Mouse (Mus musculus) forebrain, embryonic 10.5 days (tissue): ENCODE results near the gene Cacna1d. TPM values are rescaled to one million over a fixed set of nuclear protein-coding genes. Genes with fewer than 3 reads are reported as not detected.

ENCODE experiments used
- DNase-seq: peaks from one replicate; pipeline ENCODE4 v3.0.0-alpha.2; 2017; ENCODE audit warnings: low spot score; ENCODE audit errors: extremely low spot score
- H3K27ac ChIP-seq: fragments of 300-500 bp; sonication (generic); 2 replicates; pipeline ENCODE4 v1.5.1; 2016; ENCODE audit warnings: mild to moderate bottlenecking
- H3K27me3 ChIP-seq: fragments of 300-500 bp; sonication (generic); 2 replicates; pipeline ENCODE4 v1.6.1; 2016; ENCODE audit warnings: mild to moderate bottlenecking; ENCODE audit not compliant: poor library complexity, severe bottlenecking
- H3K36me3 ChIP-seq: fragments of 300-500 bp; sonication (generic); replicated peaks from 2 replicates; pipeline ENCODE4 v1.6.1; 2016; ENCODE audit warnings: mild to moderate bottlenecking, moderate library complexity
- H3K4me1 ChIP-seq: fragments of 300-500 bp; sonication (generic); 2 replicates; pipeline ENCODE4 v1.6.1; 2016
- H3K4me3 ChIP-seq: fragments of 300-500 bp; sonication (generic); 2 replicates; pipeline ENCODE4 v1.5.1; 2016; ENCODE audit warnings: mild to moderate bottlenecking, moderate library complexity
- H3K9me3 ChIP-seq: fragments of 300-500 bp; sonication (generic); 2 replicates; pipeline ENCODE4 v1.6.1; 2016; ENCODE audit warnings: mild to moderate bottlenecking, moderate library complexity
- WGBS: fragments of 180-500 bp; shearing (Covaris S2); methylation state at CpG from one replicate; pipeline ENCODE4 v1.1.7; 2016; 5-methylcytosine and 5-hydroxymethylcytosine counted together
- polyA plus RNA-seq: library from polyadenylated mRNA; unstranded; fragments of >200 nt; fragmentation: Nextera tagmentation; extraction: Ambion mirVana; gene quantifications from 2 replicates; pipeline ENCODE4 v1.2.1, GENCODE M21; 2016

The Cacna1d gene
- polyA plus RNA-seq, 1 experiment from 2014 or later, result 1.3 TPM

DNA sequence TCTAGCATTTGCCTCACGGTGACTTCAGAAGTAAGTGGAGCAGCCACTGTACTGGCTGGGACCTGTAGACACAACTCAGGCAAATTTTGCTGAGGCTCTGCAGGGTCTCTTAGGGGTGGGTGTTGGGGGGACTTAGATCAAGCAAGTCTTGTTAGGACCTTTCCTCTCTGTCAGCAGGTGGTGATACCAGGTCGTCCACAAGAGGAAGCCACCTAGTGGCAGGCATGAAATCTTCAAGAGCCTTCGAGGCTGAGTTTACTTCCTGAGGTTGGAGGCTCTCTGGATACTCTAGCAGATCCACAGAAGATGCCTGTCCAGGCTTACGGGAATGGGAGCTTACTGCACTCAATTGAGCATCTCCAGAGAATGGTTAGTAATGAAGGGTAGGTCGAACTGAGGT, 394.0 kb downstream of the Cacna1d start:
- no peaks in the 10 kb centered on the region for H3K36me3 ChIP-seq
- no peaks in the 10 kb centered on the region for H3K4me1 ChIP-seq
- no peaks in the 10 kb centered on the region for H3K27me3 ChIP-seq
- no peak overlapping the region for H3K4me3 ChIP-seq
- DNase-seq, result no peak
- no peak overlapping the region for H3K27ac ChIP-seq
- H3K9me3 ChIP-seq, result no peaks in the 10 kb centered on the region
- 63% methylated on average over 5 of the region's 5 CpGs for WGBS

- no peak overlapping the region for H3K4me3 ChIP-seq
- no peaks in the 10 kb centered on the region for H3K9me3 ChIP-seq
- no peaks in the 10 kb centered on the region for H3K4me1 ChIP-seq
- 87% methylated on average over 4 of the region's 4 CpGs for WGBS
- no peak for DNase-seq
- H3K27ac ChIP-seq, result no peak overlapping the region
- no peaks in the 10 kb centered on the region for H3K36me3 ChIP-seq
- H3K27me3 ChIP-seq, result no peaks in the 10 kb centered on the region
These were observed 398.8 kb downstream of the Cacna1d start for GRCm38 (mm10) chr14:30092426-30092825.

- Histone ChIP-seq H3K36me3 (no peaks in the 10 kb centered on the region), H3K4me3 (no peak overlapping the region), H3K9me3 (no peaks in the 10 kb centered on the region), H3K27me3 (no peaks in the 10 kb centered on the region), H3K27ac (no peak overlapping the region), H3K4me1 (no peaks in the 10 kb centered on the region)
- no peak for DNase-seq
- WGBS, result 85% methylated on average over 2 of the region's 2 CpGs
These were observed 399.2 kb downstream of the Cacna1d start for GRCm38 (mm10) chr14:30092021-30092420.

- Histone ChIP-seq H3K36me3 (no peaks in the 10 kb centered on the region), H3K4me3 (no peak overlapping the region), H3K27me3 (no peaks in the 10 kb centered on the region), H3K27ac (no peak overlapping the region), H3K4me1 (no peaks in the 10 kb centered on the region), H3K9me3 (no peaks in the 10 kb centered on the region)
- no peak for DNase-seq
- 85% methylated on average over 4 of the region's 4 CpGs for WGBS
These were observed 411.5 kb downstream of the Cacna1d start for GRCm38 (mm10) chr14:30079729-30080128.

DNA sequence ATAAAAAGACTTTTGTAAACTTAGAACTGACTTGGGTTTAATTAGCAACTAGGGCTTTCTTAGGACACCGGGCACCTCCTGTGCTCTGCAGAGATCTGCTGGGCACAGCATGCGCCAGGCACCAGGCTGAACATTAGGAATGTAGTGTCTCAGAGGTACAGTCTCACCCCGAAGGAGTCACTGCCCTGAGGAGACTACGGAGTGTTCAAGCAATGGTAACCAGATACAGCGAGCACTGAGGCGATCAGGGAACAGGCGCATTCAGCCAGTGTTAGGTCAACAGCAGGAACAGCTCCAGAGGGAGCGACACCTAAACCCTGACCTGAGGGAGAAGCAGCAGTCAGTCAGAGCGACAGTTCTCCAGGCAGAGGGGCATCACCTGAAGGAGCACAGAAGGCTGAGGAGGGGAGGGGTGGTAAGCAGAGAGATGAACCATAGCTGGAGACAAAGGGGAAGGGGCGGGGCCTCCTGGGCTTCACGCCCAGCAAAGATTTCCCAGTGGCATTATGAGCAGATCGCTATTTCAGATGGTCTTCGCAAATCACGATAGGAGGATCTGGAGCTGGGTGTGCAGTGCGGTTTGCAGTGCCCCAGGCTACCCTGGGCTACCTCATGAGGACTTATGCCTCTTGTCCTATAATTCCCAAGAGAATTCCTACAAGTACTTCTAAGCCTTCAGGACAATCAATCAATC, 413.0 kb downstream of the Cacna1d start:
- Histone ChIP-seq H3K27me3 (no peaks in the 10 kb centered on the region), H3K36me3 (no peaks in the 10 kb centered on the region), H3K4me1 (no peaks in the 10 kb centered on the region), H3K9me3 (no peaks in the 10 kb centered on the region), H3K27ac (no peak overlapping the region), H3K4me3 (no peak overlapping the region)
- 89% methylated on average over 15 of the region's 15 CpGs for WGBS
- no peak for DNase-seq

GRCm38 (mm10) chr14:30075268-30075887, 415.9 kb downstream of the Cacna1d start:
- WGBS, result 91% methylated on average over 7 of the region's 7 CpGs
- Histone ChIP-seq H3K4me3 (no peak overlapping the region), H3K36me3 (no peaks in the 10 kb centered on the region), H3K4me1 (no peaks in the 10 kb centered on the region), H3K27me3 (no peaks in the 10 kb centered on the region), H3K27ac (no peak overlapping the region), H3K9me3 (no peaks in the 10 kb centered on the region)
- DNase-seq, result no peak

DNA sequence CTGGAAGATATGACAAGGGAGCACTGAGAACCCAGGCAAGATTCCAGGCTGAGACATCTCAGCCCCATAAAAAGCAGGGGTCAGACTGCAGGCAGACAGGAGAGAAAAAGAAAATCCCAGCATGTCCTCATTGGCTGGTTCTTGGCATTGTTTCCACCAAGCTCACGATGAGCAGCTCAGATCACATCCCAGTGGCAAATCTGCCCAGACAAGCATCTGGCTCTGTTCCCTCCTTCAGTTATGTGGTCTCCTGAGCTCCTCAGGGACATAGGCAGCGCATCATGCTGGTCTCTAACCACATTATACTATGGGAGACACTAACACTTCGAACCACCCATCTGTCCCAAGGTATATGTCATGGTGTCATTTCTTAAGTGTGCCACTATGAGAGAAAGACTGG, 422.7 kb downstream of the Cacna1d start:
- Histone ChIP-seq H3K27ac (no peak overlapping the region), H3K9me3 (no peaks in the 10 kb centered on the region), H3K36me3 (no peaks in the 10 kb centered on the region), H3K27me3 (no peaks in the 10 kb centered on the region), H3K4me3 (no peak overlapping the region), H3K4me1 (no peaks in the 10 kb centered on the region)
- no peak for DNase-seq
- 84% methylated on average over 3 of the region's 3 CpGs for WGBS

DNA sequence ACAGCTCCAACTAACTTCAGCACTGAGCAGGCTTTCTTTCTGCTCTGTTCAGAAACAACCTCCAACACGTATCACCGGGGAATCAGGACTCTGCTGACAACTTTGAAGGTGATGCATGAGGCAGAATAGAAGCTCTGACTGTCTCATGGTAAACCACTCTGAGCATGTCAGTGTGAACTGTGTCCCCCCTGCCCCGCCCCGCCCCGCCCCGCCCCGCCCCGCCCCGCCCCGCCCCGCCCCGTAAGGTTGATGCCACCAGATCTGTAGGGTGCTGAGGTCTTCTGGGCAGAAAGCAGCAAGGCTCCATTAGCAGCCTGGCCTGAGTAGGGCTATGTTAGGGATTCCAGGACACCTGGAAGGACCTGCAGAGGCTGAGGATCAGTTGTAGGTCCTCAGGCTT, 424.5 kb downstream of the Cacna1d start:
- no peak overlapping the region for H3K4me3 ChIP-seq
- H3K27ac ChIP-seq, result no peak overlapping the region
- no peaks in the 10 kb centered on the region for H3K36me3 ChIP-seq
- 97% methylated on average over 12 of the region's 12 CpGs for WGBS
- H3K9me3 ChIP-seq, result no peaks in the 10 kb centered on the region
- H3K27me3 ChIP-seq, result no peaks in the 10 kb centered on the region
- no peak for DNase-seq
- H3K4me1 ChIP-seq, result no peaks in the 10 kb centered on the region

- no peak overlapping the region for H3K4me3 ChIP-seq
- H3K9me3 ChIP-seq, result no peaks in the 10 kb centered on the region
- no peak for DNase-seq
- WGBS, result 85% methylated on average over 2 of the region's 2 CpGs
- no peaks in the 10 kb centered on the region for H3K36me3 ChIP-seq
- no peaks in the 10 kb centered on the region for H3K4me1 ChIP-seq
- no peaks in the 10 kb centered on the region for H3K27me3 ChIP-seq
- H3K27ac ChIP-seq, result no peak overlapping the region
These were observed 426.4 kb downstream of the Cacna1d start for GRCm38 (mm10) chr14:30064864-30065263.

DNA sequence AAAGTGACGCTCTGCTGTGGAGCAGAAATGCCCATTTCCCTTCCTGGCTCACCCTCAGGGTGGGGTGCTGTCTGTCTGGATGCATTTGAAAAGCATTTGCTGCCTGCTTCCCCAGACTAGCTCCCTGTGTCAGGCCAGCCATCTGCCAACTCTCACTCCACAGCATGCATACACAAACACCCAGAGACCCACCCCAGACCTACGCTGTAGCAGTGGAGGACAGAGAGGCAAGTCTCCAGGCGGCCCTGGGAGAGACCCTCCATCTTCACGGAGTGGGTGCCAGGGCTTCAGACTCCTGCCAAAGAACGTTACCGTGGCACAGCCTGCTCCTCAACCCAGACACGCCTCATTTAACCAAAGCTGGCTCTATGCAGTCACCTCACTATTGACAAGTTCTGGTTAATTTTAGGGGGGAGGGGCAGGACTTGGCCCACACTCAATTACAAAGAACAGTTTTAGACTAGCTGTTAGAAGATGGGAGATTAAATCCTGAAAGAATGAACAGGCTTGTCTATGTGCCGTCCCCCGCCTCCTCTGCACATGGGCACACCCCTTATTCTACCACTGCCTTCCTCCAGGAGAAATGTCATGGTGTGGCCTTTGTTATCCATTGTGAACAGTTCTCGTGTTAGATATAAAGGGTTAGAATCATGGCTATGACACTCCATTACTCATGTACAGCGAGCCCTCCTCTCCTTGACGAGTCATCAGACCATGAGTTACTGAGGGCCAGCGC, 435.1 kb downstream of the Cacna1d start:
- DNase-seq, result no peak
- H3K9me3 ChIP-seq, result no peaks in the 10 kb centered on the region
- H3K27me3 ChIP-seq, result no peaks in the 10 kb centered on the region
- no peak overlapping the region for H3K27ac ChIP-seq
- H3K4me1 ChIP-seq, result peaks cover 9% of the 10 kb centered on the region
- H3K4me3 ChIP-seq, result no peak overlapping the region
- no peaks in the 10 kb centered on the region for H3K36me3 ChIP-seq
- WGBS, result 77% methylated on average over 13 of the region's 13 CpGs

DNA sequence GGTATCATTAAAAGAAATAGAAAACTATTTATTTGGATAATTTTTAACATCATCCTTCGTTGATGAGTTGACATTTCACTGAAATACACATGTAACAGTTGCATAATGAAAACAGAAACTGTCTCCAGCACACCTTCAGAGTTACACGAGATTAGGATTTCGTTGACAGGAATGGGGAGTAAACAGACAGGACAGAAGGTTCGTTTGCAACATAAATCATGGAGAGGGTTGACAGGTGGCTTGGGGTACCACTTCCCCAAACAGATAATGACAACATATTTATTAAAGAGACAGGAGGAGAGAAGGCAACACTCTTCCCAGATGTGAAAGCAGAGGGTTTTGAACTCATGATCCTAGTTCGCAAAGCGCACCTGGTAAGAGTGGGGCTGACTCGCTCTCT, 436.3 kb downstream of the Cacna1d start:
- H3K36me3 ChIP-seq, result no peaks in the 10 kb centered on the region
- H3K4me3 ChIP-seq, result no peak overlapping the region
- no peak for DNase-seq
- no peaks in the 10 kb centered on the region for H3K9me3 ChIP-seq
- 87% methylated on average over 7 of the region's 7 CpGs for WGBS
- H3K4me1 ChIP-seq, result peaks cover 9% of the 10 kb centered on the region
- no peaks in the 10 kb centered on the region for H3K27me3 ChIP-seq
- H3K27ac ChIP-seq, result no peak overlapping the region

DNA sequence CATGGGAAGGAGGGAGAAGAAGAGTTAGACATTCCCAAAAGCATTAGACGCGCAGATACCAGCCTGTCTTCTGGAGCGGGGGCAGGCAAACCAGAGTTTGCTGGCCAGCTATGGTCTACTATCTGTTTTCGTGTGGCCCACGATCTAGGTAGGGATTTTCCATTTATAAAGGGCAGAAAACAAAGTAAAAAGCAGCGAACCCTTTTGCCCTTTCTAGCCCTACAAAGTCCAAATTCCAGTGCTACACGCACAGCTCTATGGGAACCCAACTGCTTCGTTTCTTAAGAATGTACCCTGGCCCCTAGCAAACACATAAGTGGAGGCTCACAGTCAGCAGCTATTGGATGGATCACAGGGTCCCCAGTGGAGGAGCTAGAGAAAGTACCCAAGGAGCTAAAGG, 441.0 kb downstream of the Cacna1d start:
- WGBS, result 89% methylated on average over 8 of the region's 8 CpGs
- no peaks in the 10 kb centered on the region for H3K36me3 ChIP-seq
- no peaks in the 10 kb centered on the region for H3K9me3 ChIP-seq
- no peaks in the 10 kb centered on the region for H3K27me3 ChIP-seq
- DNase-seq, result no peak
- H3K4me3 ChIP-seq, result no peak overlapping the region
- no peaks in the 10 kb centered on the region for H3K4me1 ChIP-seq
- no peak overlapping the region for H3K27ac ChIP-seq

DNA sequence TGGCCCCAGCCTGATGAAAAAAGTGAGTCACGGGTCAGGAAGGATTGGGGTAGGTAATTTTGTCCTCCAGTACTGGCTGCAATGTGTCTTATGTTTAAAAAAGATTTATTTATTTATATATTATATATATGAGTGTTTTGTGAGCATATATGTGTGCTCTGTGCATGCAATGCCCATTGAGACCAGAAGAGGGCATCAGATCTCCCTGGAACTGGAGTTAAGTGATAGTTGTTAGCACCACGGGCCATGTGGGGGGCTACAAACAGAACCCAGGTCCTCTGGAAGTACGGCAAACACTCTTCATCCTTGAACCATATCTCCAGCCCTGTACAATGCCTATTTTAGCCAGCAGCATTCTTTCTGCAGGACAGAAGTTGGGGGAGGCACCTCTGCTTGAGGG, 443.2 kb downstream of the Cacna1d start:
- Histone ChIP-seq H3K27ac (no peak overlapping the region), H3K36me3 (no peaks in the 10 kb centered on the region), H3K27me3 (no peaks in the 10 kb centered on the region), H3K9me3 (no peaks in the 10 kb centered on the region), H3K4me1 (no peaks in the 10 kb centered on the region), H3K4me3 (no peak overlapping the region)
- 80% methylated on average over 3 of the region's 3 CpGs for WGBS
- no peak for DNase-seq
